Mouse (Mus musculus): Measurements from ENCODE around the gene Tmem115.

The Tmem115 gene

DNA sequence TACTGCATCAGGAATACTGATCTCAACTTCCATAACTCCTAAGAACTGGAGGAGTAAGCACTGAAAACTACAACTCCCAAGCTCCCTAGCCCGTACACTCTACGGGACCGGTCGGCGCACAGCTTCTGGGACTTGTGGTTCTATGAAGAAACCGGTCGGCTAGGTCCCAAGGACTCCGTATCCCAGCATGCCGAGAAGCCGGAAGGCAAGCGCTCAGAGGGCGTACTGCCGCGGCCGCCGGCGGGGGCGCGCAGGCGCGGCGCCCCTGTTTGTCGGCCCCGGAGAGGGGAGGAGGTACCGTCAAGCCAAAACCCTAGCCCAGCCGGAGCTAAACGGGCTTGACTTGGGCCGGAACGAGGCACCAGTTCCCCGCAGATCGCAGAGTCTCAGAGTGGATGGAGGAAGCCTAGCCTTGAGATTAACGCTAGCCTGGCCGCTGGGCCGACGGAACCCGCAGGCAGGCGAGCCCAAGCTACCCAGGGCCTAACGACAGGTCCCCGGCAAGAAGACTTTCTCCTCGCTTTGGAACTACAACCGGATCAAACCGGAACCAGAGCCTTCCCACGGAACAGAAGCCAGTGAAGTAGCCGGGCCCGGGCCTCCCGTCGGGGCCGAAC is at the start of gene Tmem115:
Tmem115 (plus strand) TSS at position 155 of the 617 bp plus-strand sequence.
- peak; percentile 85 to 87 for DNase-seq (ENCODE audit: low read depth in 2 of 2, low spot score in 2 of 2)

DNA sequence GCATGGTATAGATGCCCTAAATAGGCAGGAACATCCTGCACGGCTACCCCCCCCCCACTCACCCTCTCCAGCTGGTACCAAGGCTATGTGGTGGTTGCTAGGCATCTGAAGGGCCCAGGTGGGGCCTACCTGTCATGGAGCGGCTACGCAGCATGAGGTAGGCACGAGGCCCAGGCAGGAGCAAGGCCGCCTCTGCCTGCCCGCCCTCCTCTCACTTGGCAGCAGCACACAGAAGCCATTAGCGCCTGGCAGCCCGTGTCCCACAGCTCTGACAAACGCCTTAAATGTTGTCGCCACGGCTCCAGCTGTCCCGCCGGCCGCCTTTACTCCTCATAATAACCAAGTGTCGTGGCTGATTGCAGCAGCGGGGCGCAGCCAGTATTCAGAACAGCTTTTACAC is 49.4 kb upstream of the Tmem115 start:
- no peak for DNase-seq (ENCODE audit: low read depth in 2 of 2, low spot score in 2 of 2)

DNA sequence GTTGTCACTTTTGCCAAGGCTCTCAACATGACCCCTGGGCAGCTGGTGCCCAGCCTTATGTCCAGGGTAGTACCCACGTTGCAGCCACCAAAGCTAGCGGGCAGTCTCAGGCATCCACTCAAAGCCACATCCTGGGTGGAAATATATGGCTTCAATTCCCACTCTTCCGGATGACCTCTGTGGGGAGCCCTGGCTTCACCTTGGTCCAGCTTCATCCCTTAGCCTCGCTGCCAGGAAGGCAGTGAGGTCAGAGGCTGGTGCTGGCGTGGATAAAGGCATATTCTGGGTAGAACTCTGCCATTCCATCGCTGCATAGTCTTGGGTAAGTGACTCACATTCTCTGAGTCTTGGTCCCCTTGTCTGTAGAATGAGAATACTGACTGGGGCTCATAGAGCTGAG is 49.0 kb upstream of the Tmem115 start:
- DNase-seq (ENCODE audit: low read depth in 2 of 2, low spot score in 2 of 2): no peak

DNA sequence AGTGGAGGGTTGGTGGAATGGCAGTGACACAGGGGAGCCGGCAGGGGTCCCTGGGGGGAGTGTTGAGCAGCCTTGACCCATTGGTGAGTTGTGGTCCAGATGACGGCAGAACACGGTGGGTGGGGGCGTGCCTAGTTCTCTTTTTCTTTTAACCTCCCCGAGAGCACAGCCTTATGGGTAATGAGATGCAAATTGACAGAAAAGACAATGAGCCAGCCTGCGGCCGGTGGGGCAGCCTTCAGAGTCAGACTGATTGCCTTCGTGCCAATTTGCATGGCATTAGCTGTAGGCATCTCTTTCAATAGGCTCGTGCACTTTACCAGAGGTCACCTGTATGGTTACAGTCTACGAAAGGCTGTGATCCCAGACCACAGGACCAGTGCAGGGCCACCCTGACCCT is 47.7 kb upstream of the Tmem115 start:
- DNase-seq (ENCODE audit: low read depth in 2 of 2, low spot score in 2 of 2): no peak

DNA sequence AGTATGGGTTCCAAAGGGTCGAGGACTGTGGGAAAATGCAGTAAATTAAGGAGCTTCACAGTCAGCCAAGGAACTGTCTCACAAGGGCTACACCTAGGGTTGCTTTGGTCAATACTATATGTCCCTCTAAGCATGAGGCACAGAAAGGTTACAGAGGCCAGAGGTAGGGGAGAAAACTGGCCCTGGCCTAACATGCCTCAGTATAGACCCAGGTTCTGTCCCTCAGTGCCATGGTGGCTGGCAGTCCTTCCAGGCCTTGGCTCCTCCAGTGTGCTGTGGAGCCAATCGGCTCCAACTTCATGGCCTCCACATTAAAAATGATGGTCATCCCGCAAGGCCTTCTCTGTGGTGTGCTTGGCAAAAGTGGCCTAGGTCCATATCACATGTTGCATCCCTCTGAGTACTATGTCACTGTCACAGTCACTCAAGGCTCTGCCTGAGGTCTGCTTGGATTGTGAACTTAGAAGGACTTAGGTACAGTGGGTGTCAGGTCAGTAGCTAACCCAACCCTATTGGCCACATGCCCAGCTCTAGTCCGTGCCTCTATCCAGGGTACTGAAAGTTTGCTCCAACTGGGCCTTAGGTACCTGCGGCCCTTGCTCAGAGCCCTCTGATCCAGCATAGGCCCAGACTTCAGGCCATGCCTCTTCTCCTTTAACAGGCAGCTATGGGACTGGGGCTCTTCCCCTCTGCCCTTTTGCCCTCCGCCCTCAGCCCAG is 47.1 kb upstream of the Tmem115 start:
- no peak for DNase-seq (ENCODE audit: low read depth in 2 of 2, low spot score in 2 of 2)

DNA sequence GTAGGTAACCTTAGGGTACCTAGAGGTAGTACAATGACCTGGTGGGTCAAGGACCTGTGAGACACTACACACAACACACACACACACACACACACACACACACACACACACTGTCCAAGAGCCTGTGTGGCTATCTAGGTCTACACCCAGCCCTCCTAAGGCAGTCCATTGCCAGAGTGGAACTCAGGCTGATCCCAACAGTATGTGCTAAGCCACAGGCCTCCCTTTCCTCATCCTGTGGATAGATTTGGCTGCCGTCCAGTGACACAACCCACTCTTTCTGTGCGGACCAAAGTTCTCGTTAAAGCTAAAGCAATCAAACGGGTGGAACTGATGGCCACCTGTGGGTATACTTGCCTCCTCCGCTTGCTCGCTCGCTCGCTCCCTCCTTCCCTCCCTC is 43.6 kb upstream of the Tmem115 start:
- no peak for DNase-seq (ENCODE audit: low read depth in 2 of 2, low spot score in 2 of 2)

DNA sequence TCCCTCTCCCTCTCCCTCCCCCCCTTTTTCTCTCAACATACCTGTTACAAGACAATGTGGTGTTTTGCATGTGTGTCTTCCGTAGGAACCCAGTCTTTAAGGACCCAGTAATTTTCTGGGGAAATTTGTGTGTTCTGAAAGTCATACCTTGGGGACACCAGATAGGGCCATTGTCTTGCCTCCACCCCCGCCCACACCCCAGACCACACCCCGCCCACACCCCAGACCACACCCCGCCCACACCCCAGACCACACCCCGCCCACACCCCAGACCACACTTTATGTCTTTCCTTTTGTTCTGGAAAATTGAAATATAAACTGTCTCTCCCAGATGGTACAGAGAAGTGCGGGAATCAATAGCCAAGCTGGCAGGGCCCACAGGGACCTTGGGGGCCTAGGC is 43.1 kb upstream of the Tmem115 start:
- DNase-seq (ENCODE audit: low read depth in 2 of 2, low spot score in 2 of 2): no peak

DNA sequence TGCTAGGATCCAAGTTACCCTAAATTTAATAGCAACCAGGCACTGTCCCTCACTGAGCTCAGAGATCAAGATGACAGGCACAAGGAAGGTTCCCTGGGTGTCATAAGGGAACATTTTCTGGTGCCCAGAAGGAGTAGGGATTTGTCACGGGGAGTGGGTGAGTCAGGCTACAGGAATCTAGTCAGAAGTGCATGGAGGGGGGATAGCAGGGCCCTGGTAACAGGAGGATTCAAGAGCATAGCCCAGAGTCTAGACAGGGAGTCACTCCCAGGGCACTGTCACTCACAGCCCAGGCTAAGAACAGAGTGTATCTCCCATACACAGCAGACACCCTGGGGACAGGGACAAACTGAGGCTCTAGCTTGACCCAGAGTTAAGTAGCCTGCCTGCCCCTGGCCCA is 40.2 kb upstream of the Tmem115 start:
- DNase-seq (ENCODE audit: low read depth in 2 of 2, low spot score in 2 of 2): no peak

DNA sequence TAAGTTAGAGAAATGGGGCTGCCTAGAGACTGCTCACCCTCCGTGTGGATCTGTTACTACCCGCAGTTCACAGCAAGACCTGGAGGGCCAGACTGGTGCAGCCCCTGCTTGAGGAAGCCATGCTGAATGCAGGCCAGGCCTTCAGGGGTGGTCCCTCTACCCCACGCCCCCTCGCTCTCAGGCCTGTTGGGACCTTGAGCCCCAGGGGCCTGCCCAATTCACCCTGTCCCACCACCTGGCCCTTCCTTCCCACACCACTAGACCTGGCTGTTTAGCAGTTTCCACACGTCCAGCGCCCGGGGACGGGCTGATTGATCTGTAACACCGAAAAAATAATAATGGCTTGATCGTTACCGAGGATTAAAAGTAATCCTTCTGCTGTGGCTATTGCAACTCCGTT is 39.5 kb upstream of the Tmem115 start:
- no peak for DNase-seq (ENCODE audit: low read depth in 2 of 2, low spot score in 2 of 2)

DNA sequence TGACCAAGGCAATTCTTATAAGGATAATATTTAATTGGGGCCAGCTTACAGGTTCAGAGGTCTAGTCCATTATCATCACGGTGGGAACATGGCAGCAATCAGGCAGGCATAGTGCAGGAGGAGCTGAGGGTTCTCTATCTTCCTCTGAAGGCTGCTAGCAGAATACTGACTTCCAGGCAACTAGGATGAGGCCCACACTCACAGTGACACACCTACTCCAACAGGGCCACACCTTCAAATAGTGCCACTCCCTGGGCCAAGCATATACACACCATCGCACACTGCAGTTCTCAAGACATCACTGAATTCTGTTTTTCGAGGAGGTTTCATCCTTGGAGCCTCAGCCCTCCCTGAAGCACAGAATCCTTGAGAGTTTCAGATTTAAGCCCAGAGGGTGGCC is 37.4 kb upstream of the Tmem115 start:
- DNase-seq (ENCODE audit: low read depth in 2 of 2, low spot score in 2 of 2): no peak

DNA sequence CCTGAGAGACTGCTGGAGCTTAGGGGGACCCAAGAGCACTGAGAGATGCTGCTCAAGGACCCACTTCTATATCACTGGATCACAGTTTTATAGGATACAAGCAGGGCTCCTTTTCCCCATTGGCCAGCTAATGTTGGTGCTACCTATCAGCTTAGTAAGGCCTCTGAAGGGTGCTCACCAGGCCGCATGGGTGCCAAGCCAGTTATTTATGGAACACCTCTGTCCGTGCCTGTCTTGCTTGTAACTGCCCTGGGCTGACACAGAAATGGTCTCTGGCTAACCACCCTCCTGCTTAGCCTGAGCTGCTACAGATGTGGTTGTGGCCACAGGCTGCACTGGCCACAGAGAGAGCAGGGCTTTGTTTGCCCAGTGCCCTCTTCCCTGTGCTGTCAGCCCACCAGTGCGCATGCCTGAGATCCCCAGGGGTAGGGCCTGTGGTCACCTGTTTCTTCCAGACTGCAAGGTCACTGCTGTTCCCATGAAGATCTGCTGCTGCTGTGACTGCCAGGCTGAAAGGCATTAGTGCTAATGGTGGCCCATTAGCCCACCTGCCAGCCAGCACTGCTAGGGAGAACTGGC is 32.9 kb upstream of the Tmem115 start:
- DNase-seq (ENCODE audit: low read depth in 2 of 2, low spot score in 2 of 2): no peak

DNA sequence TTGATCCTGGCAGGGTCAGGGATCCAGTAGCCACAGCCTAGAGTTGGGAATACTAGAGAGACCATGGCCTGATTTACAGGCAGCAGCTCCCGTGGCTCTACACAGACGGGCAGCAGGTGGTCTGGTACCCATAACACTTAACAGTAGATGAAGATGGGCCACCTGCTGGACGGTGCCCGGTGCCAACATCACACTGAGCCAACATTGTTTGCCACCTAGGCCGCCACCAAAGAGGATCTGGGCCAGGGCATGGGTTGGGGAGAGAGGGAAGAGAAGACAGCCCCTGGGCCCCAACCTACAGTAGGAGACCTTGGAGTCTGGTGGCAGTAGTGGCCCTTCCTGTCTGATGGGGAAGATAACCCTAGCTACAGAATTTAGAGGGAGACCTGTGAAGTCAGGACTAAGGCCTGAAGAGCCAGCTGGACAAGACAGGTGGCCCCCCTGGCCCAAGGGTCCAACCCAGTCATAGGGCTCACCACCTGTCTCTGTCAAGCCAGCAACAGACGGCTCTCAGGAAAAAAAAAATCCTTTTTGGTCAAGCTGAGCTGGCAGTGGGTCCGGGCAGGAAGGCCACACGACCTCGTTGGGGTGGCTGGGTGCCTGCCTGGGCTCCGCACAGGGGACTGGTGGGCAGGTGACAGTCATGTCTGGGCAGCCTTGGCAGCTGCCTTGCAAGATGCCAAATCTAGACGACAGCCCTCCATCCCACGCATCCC is 31.5 kb upstream of the Tmem115 start:
- DNase-seq (ENCODE audit: low read depth in 2 of 2, low spot score in 2 of 2): no peak

DNA sequence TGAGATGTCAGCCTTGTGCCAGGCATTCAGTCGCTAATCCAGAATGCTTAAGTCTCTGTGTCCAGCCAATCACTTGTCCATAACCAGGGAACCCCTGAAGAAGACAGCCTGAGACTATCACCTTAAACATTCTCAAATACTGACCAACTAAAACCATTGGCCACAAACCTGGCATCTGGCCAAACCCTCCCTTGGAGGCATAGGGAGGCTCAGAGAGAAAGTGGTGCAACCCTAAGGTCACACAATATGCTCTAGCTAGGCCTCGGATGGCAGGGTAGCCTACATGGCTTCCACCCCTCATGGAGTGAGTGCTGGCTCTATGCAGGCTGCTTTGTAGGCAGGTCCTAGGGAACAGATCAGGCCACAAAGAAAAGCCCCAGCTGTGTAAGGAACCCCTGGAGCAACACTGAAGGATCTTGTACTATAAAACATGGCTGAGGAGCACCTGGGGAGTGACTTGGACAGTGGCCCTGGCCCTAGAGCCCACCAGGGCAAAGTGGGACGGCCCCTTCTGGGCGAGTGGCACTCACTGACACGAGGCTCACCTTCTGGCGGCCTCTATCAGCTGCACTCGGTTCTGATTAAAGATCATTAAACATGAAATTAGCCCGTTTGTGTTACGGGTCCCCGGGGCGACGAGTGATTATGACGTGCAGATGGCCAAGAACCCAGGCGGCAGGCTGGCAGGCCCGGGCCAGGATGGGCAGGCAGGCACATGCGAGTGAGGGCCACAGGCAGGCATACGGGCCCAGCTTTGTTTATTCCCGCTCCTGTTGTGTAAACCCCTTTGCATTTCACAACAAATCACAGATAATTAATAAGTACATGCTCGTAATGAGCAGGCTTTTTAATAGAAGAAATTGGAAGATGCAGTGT is 28.8 kb upstream of the Tmem115 start:
- DNase-seq (ENCODE audit: low read depth in 2 of 2, low spot score in 2 of 2): no peak

DNA sequence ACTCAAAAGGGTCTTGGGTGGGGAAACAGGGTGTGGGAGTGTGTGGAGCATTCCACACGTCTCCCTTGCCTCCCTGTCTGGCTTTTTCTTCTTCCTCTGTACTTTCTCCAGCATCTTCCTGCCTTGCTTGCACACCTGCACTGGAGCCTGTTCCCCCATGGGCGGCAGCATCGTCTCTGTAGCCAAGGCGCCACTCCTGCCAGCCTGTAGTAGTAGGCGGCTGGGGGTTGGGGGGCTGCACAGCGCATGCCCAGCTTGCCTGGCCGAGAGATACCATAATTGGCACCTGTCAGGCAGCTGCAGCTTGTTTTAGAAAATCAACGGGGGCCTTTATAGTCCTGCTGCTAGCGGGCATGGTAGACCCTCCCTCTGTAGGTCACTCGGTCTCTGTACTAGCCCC is 25.5 kb upstream of the Tmem115 start:
- DNase-seq (ENCODE audit: low read depth in 2 of 2, low spot score in 2 of 2): no peak

DNA sequence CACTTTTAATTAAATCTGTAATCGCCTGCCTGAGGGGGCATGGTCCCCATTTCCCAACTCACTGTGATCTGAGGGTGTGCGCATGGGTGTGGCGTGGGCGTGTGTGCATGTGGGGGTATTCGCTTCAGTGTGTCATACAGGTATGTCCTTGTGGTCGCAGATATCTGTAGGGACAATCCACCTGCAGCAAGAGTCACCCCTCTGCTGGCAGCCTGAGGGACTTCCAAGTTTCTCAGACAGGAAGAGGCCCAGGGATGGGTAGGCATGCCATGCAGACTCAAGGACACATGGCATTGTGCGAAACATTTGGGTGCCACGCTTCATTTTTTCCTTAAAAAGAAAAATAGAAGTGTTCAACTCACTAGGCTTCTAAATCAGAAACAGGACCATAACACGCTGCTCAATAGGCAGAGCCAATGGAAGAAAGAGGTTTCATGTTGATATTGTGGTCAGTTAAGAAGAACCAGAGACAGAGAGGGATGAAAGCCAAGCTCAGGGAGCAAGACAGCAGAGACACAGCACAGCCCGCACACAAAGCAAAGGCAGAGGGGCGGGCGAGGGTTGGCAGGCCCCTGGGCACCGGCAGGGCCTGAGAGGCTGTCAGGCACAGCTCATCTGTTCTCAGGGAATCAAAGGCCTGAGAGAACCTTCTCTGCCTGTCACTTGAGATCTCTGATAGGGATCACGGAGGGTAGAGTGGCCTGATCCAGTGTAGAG is 23.2 kb upstream of the Tmem115 start:
- DNase-seq (ENCODE audit: low read depth in 2 of 2, low spot score in 2 of 2): no peak

DNA sequence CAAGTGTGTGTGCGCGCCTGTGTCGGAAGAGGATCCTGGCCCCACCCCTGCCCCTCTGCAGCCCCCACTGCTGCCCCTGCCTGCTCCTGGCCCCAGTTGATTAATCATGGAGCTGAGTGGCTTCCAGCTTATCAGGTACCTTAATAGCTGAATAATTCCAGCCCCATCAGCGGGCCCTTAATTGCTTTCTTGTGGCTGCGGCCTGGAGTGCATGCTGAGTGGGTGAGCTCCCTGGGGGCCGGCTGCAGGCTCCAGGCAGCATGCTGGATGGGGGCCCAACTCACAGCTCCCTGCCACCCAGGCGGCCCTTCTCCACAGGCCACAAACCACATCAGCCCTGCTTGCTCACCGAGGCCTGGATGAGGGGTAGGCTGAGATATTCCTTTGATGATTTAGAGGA is 22.3 kb upstream of the Tmem115 start:
- no peak for DNase-seq (ENCODE audit: low read depth in 2 of 2, low spot score in 2 of 2)

DNA sequence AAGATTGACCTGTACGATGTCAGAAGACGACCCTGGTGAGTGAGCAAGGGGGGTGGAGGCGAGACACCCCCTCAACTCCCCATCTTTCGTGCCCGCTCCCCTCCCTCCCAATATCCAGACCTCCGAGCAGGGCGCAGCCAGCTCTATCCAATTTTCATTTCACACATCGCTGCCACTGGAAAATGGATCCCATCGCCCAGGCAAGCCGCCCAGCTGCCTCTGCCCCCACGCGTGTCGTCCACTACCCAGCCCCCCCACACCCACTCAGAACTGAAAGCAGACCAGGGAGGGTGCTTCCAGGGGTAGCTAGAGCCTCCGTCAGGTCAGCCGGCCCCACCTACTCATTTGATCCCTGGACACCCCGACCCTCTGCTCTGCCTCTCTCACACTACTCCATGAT is 21.4 kb upstream of the Tmem115 start:
- no peak for DNase-seq (ENCODE audit: low read depth in 2 of 2, low spot score in 2 of 2)

DNA sequence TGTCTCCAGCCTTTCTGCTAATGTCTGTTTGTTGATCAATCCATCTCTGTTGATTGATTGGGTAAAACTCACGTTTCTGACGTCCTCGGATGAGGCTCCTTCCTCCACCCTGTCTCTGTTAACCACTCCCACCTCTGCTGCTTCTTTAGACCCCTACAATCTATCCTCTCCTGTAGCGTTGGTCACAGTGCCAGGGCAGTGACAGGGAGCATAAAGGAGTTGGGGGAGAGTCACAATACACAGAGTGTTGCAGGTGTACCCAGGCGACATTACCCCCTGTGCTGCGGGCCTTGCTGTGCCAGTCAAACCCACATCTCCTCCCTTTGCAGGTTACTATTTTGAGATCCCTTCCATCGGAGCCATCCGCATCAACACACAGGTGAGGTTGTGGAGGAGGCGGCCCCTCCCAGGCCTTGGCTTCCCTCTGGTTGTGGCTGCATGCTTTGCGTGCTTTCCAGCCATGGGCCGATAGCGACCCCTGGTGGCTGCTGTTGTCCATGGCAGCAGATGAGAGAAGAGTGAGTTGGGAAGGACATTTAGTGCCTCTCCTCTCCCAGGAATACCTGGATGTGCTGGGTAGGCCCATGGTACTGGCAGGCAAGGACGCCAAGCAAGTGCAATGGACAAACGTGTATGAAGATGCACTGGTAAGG is 19.3 kb upstream of the Tmem115 start:
- DNase-seq (ENCODE audit: low read depth in 2 of 2, low spot score in 2 of 2): peak; percentile 70 to 73

DNA sequence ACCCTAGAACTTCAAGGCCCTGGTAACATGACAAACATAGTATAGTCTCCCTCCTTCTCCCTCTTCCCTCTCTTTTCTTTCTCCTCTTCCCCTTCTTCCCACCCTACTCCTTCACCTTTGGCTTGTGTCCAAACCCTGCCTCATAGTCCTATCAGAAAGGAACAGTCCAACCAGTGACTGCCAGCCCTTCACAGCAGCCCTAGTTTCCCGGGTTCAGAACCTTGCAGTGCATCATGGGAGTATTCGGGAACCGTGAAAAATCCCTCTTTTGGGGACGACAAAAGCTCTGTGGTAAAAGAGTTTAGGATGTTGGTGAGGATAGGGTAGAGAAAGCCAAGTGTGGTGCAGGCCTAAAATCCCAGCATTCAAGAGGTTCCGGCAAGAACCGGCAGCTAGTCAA is 13.4 kb upstream of the Tmem115 start:
- no peak for DNase-seq (ENCODE audit: low read depth in 2 of 2, low spot score in 2 of 2)

DNA sequence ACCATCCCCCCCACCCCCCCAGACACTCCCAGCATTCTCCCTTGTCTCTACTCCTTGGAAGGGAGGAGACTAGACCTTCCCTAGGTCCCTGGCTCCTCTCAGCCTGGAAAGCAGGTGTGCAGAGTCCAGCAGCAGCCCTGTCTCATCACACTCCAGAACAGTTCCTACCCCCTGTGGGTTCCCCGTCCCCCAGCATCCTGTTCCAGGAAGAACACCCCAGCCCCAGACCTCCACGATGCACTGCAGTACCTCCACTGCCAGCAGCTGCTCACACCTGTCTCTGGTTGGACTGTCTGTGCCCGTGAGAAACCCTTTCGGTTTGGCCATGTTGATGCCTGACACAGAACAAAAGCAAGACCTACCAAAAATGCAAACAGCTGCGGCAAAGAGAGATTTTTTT is 12.6 kb upstream of the Tmem115 start:
- DNase-seq (ENCODE audit: low read depth in 2 of 2, low spot score in 2 of 2): no peak

Measured in CD8-positive naive resting alpha-beta T cell, adult 2 months (primary cell).